Mouse (Mus musculus) thymus, adult 2 months (tissue): Measurements from ENCODE around the gene Trit1. TPM values are rescaled to one million over a fixed set of nuclear protein-coding genes. Genes with fewer than 3 reads are reported as not detected.
A peak's percentile ranks its signal among the peaks of the same experiment; 100 is the strongest.

Experiments
- DNase-seq: peaks from one replicate; pipeline ENCODE4 v3.0.0; 2021
- H3K27ac ChIP-seq: fragments of 200-500 bp; 2 replicates; pipeline ENCODE4 v1.5.1; 2012; ENCODE audit warnings: low read length, control low read depth; ENCODE audit not compliant: control insufficient read depth, insufficient read depth
- H3K27me3 ChIP-seq: fragments of 200-500 bp; 2 replicates; pipeline ENCODE4 v1.6.1; 2012; ENCODE audit warnings: mild to moderate bottlenecking, low read length, moderate library complexity, mixed read lengths; ENCODE audit not compliant: control insufficient read depth, insufficient read depth
- H3K36me3 ChIP-seq: fragments of 200-500 bp; 2 replicates; pipeline ENCODE4 v1.6.1; 2012; ENCODE audit warnings: mild to moderate bottlenecking, low read length, moderate library complexity; ENCODE audit not compliant: control insufficient read depth, insufficient read depth
- H3K4me1 ChIP-seq: fragments of 200-500 bp; replicated peaks from 2 replicates; pipeline ENCODE4 v1.6.1; 2012; ENCODE audit warnings: low read length; ENCODE audit not compliant: control insufficient read depth, insufficient read depth
- H3K4me3 ChIP-seq: fragments of 200-500 bp; 2 replicates; pipeline ENCODE4 v1.5.1; 2012; ENCODE audit warnings: mild to moderate bottlenecking, low read length, control low read depth, moderate library complexity; ENCODE audit not compliant: control insufficient read depth, insufficient read depth
- CTCF ChIP-seq: fragments of 200-500 bp; IDR thresholded peaks from 2 replicates; pipeline ENCODE4 v1.5.1; 2012; ENCODE audit warnings: mild to moderate bottlenecking, control low read depth, low read length, moderate library complexity, borderline replicate concordance; ENCODE audit not compliant: control insufficient read depth, poor library complexity, insufficient read depth; ENCODE audit errors: extremely low read depth
- POLR2A ChIP-seq: fragments of 200-500 bp; IDR thresholded peaks from 2 replicates; pipeline ENCODE4 v1.6.1; 2012; ENCODE audit warnings: mild to moderate bottlenecking, low read length, control low read depth, moderate library complexity; ENCODE audit not compliant: control insufficient read depth, poor library complexity, insufficient read depth; ENCODE audit errors: extremely low read depth
- WGBS: fragments of 180-500 bp; shearing (Covaris S2); methylation state at CpG from one replicate; pipeline ENCODE4 v1.1.7; 2018; 5-methylcytosine and 5-hydroxymethylcytosine counted together
- polyA plus RNA-seq: library from polyadenylated mRNA; depleted of rRNA; stranded (reverse); fragments of >200 nt; gene quantifications from 2 replicates; pipeline ENCODE4 v1.2.3, GENCODE M21; 2012; rRNA removed

Trit1 gene
- polyA plus RNA-seq = 8.3 and 9.3 TPM in 2 replicates

DNA sequence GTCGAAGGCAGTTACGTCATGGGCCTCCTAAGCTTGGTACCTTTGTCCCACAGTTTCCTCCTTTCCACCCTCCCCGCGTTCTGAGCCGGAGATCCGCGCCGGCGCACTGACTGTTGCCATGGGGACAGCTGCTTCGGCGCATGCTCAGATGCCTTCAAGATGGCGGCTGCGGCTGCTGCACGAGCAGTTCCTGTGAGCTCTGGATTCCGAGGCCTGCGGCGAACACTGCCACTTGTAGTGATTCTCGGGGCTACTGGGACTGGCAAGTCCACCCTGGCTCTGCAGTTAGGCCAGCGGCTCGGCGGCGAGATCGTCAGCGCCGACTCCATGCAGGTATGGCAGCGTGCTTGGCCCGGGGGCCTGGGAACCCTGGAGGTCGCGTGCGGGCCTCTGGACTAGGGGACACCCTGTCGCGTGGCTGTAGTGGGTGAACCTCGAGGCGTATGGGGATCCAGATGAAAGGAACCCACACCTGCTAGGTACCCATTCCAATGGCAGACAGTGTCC, at the start of gene Trit1:
TSS of gene Trit1 (plus strand) at position 147 of the 507 bp plus-strand sequence.
- Histone ChIP-seq H3K4me3 (peak within 1 kb of the TSS; percentile 92), H3K36me3 (no peaks in the 10 kb centered on the region), H3K4me1 (peaks cover 9% of the 10 kb centered on the region), H3K27me3 (no peaks in the 10 kb centered on the region), H3K27ac (no peak within 1 kb of the TSS)
- peak; percentile 96 for DNase-seq
- peak; percentile 71 for TF ChIP-seq POLR2A
- peak; percentile 34; the same call in 1 of the 2 replicates for TF ChIP-seq CTCF
- under 1% methylated on average over 34 of the region's 34 CpGs for WGBS

- 26% methylated on average over 4 of the region's 4 CpGs for WGBS
- Histone ChIP-seq H3K4me3 (no peak overlapping the region), H3K27ac (no peak overlapping the region), H3K4me1 (peaks cover 3% of the 10 kb centered on the region; the same call in 1 of the 2 replicates), H3K36me3 (no peaks in the 10 kb centered on the region), H3K27me3 (no peaks in the 10 kb centered on the region)
- TF ChIP-seq CTCF (no peak), POLR2A (no peak)
- peak; percentile 47 for DNase-seq
Measured at GRCm38 (mm10) chr4:122968106-122968505, 48.3 kb upstream of the Trit1 start.

DNA sequence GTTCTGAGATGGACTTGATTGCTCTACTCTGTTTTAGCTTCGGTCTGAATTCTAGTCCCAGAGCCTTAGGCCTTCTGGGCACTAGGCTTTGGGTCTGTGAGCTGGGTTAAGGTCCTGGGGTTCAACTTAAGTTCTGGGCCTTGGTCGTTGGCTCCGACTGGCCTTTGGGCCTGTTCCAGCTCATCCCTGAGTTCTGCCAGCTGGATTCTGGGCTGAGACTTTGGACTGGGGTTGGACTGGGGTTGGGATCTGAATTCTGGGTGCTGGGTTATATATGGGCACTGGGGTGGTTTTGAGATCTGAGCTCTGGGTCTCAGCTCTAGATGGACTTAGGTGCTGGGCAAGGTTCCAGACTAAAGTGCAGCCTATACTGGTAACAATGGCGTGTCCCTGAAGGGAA, 45.2 kb upstream of the Trit1 start:
- Histone ChIP-seq H3K27me3 (no peaks in the 10 kb centered on the region), H3K4me3 (no peak overlapping the region), H3K27ac (no peak overlapping the region), H3K4me1 (peaks cover 3% of the 10 kb centered on the region; the same call in 1 of the 2 replicates), H3K36me3 (no peaks in the 10 kb centered on the region)
- TF ChIP-seq CTCF (no peak), POLR2A (no peak)
- no peak for DNase-seq
- 87% methylated on average over 4 of the region's 4 CpGs for WGBS

DNA sequence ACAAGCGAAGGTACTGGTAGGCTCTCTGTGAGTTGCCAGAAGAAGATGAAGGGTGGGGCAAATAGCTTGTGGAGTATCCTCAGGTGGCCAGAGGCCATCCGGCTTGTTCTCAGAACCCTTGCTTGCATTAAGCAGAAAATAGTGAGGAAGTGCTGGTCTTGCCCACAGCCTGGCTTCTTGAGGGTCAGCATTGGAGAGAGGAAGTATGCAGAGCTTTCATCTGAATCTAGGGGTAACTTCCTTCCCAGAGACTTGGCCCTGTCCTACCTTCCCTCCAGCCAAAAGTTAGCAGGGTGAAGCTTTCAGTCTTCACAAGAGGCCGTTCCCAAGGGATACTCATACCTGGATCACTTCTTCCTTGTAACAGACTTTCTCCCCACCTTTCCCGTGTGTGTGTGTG, 44.8 kb upstream of the Trit1 start:
- Histone ChIP-seq H3K36me3 (no peaks in the 10 kb centered on the region), H3K27me3 (no peaks in the 10 kb centered on the region), H3K27ac (no peak overlapping the region), H3K4me3 (no peak overlapping the region), H3K4me1 (peaks cover 3% of the 10 kb centered on the region; the same call in 1 of the 2 replicates)
- WGBS = 67% methylated on average over 4 of the region's 4 CpGs
- no peak for DNase-seq
- TF ChIP-seq CTCF (no peak), POLR2A (no peak)

- WGBS = 87% methylated on average over 8 of the region's 8 CpGs
- no peak overlapping the region for H3K27ac ChIP-seq
- peaks cover 3% of the 10 kb centered on the region; the same call in 1 of the 2 replicates for H3K4me1 ChIP-seq
- no peaks in the 10 kb centered on the region for H3K36me3 ChIP-seq
- H3K27me3 ChIP-seq = no peaks in the 10 kb centered on the region
- no peak overlapping the region for H3K4me3 ChIP-seq
- DNase-seq = no peak
- TF ChIP-seq POLR2A (no peak), CTCF (no peak)
Measured at GRCm38 (mm10) chr4:122972056-122972455, 44.3 kb upstream of the Trit1 start.

DNA sequence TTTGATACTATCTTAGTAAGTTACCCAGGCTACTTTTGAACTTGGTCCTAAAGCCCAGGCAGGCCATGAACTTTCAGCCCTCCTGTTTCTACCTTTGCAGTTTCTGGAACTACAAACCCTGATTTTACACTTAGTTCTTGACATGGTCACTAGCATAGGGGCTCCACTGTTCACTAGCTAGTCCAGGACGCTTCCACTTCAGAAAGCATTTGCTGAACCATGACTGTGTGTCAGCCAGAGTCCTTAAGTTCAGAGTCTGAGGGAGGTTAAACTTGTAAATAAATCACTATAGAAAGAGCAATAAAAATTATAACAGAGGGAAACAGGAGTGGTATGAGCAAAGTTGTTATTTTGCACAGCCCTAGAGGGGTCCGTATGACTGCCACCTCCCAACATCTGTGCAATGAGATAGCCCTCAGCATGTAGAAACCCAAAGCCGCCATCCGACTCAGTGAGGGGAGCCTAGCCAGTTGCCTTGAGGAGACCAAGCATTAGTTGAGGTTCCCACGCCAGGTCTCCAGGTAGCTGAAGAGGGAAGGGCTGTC, 41.3 kb upstream of the Trit1 start:
- Histone ChIP-seq H3K4me1 (no peaks in the 10 kb centered on the region), H3K36me3 (no peaks in the 10 kb centered on the region), H3K4me3 (no peak overlapping the region), H3K27me3 (no peaks in the 10 kb centered on the region), H3K27ac (no peak overlapping the region)
- TF ChIP-seq POLR2A (no peak), CTCF (no peak)
- no peak for DNase-seq
- WGBS = 96% methylated on average over 5 of the region's 5 CpGs

- 95% methylated on average over 4 of the region's 4 CpGs for WGBS
- H3K4me1 ChIP-seq = no peaks in the 10 kb centered on the region
- no peak overlapping the region for H3K27ac ChIP-seq
- H3K36me3 ChIP-seq = no peaks in the 10 kb centered on the region
- no peak for DNase-seq
- no peaks in the 10 kb centered on the region for H3K27me3 ChIP-seq
- TF ChIP-seq POLR2A (no peak), CTCF (no peak)
- H3K4me3 ChIP-seq = no peak overlapping the region
Measured at GRCm38 (mm10) chr4:122976885-122977284, 39.5 kb upstream of the Trit1 start.
